Mouse (Mus musculus) MEL (cell line): ENCODE measurements at regions not wholly inside any gene's neighbourhood (a gene's known extent, or its start where the extent isn't known, plus 50 kb on each side); places are given as distances from the start of the nearest gene placed in this dataset.

ENCODE experiments used
- DNase-seq: peaks from one replicate; pipeline ENCODE4 v3.0.0; 2011; ENCODE audit warnings: low read depth, low spot score
- H3K27ac ChIP-seq: 2 replicates; pipeline ENCODE4 v1.5.1; 2012; ENCODE audit warnings: low read depth, mild to moderate bottlenecking, control low read depth, low read length, moderate library complexity; ENCODE audit not compliant: control insufficient read depth
- H3K27me3 ChIP-seq, 2 experiments: fragments of 150-350 bp in 1 of 2; sonication (generic) in 1 of 2; 2 replicates each; pipeline ENCODE4 v1.6.1; 2012; ENCODE audit warnings: low read length in 2 of 2, mild to moderate bottlenecking in 2 of 2, improper control_type of control experiment in 1 of 2, moderate library complexity in 1 of 2; ENCODE audit not compliant: insufficient read depth in 2 of 2, control insufficient read depth in 1 of 2
- H3K36me3 ChIP-seq, 2 experiments: 2 replicates each; pipeline ENCODE4 v1.6.1; 2012 to 2014; ENCODE audit warnings: low read length in 2 of 2, improper control_type of control experiment in 1 of 2, inconsistent platforms in 1 of 2, mild to moderate bottlenecking in 1 of 2; ENCODE audit not compliant: insufficient read depth in 2 of 2, control insufficient read depth in 1 of 2
- H3K4me1 ChIP-seq, 2 experiments: fragments of 150-350 bp in 1 of 2; sonication (generic) in 1 of 2; 2 replicates each; pipeline ENCODE4 v1.6.1; 2012; ENCODE audit warnings: low read length in 2 of 2, improper control_type of control experiment in 1 of 2, mild to moderate bottlenecking in 1 of 2; ENCODE audit not compliant: insufficient read depth in 2 of 2, control insufficient read depth in 1 of 2
- H3K4me3 ChIP-seq, 2 experiments: fragments of 150-350 bp in 1 of 2; sonication (generic) in 1 of 2; 2 replicates each; pipeline ENCODE4 v1.5.1; 2012; ENCODE audit warnings: low read depth in 2 of 2, low read length in 2 of 2, mild to moderate bottlenecking in 2 of 2, moderate library complexity in 2 of 2, control low read depth in 1 of 2, improper control_type of control experiment in 1 of 2; ENCODE audit not compliant: control insufficient read depth in 1 of 2, insufficient read depth in 1 of 2
- H3K79me2 ChIP-seq: 2 replicates; pipeline ENCODE4 v1.6.1; 2012; ENCODE audit warnings: mild to moderate bottlenecking, low read length, moderate library complexity; ENCODE audit not compliant: control insufficient read depth, poor library complexity, insufficient read depth
- H3K9ac ChIP-seq: 2 replicates; pipeline ENCODE4 v1.6.1; 2012; ENCODE audit warnings: low read depth, mild to moderate bottlenecking, control low read depth, low read length, moderate library complexity; ENCODE audit not compliant: control insufficient read depth, poor library complexity, severe bottlenecking
- H3K9me3 ChIP-seq: fragments of 150-350 bp; sonication (generic); replicated peaks from 2 replicates; pipeline ENCODE4 v1.6.1; 2012; ENCODE audit warnings: mild to moderate bottlenecking, low read length, improper control_type of control experiment, moderate library complexity; ENCODE audit not compliant: insufficient read depth
- CHD1 ChIP-seq: IDR thresholded peaks from 2 replicates; pipeline ENCODE4 v1.6.1; 2012; ENCODE audit warnings: low read depth, mild to moderate bottlenecking, inconsistent platforms, low read length, improper control_type of control experiment
- CTCF ChIP-seq, 3 experiments: IDR thresholded peaks in 2 of 3; conservative IDR thresholded peaks in 1 of 3; 2 replicates each; pipeline ENCODE4 v1.5.1; 2011 to 2012; ENCODE audit warnings: low read length in 3 of 3, low read depth in 2 of 3, mild to moderate bottlenecking in 2 of 3, improper control_type of control experiment in 1 of 3, inconsistent platforms in 1 of 3, mixed read lengths in 1 of 3, moderate library complexity in 1 of 3; ENCODE audit not compliant: control insufficient read depth in 1 of 3, insufficient read depth in 1 of 3, poor library complexity in 1 of 3, severe bottlenecking in 1 of 3
- ELF1 ChIP-seq: IDR thresholded peaks from 2 replicates; pipeline ENCODE4 v1.6.1; 2014; ENCODE audit warnings: low read depth, mild to moderate bottlenecking, inconsistent platforms, low read length, improper control_type of control experiment, moderate library complexity
- EP300 ChIP-seq, 2 experiments: IDR thresholded peaks; 2 replicates each; pipeline ENCODE4 v1.6.1; 2011; ENCODE audit warnings: improper control_type of control experiment in 2 of 2, low read length in 2 of 2, low read depth in 1 of 2, mild to moderate bottlenecking in 1 of 2
- GATA1 ChIP-seq: IDR thresholded peaks from 2 replicates; pipeline ENCODE4 v1.6.1; 2011; ENCODE audit warnings: low read depth, low read length, improper control_type of control experiment
- KAT2A ChIP-seq: conservative IDR thresholded peaks from 2 replicates; pipeline ENCODE4 v1.6.1; 2012; ENCODE audit warnings: low read depth, low read length, improper control_type of control experiment, inconsistent platforms
- MAFK ChIP-seq: IDR thresholded peaks from 2 replicates; pipeline ENCODE4 v1.6.1; 2011; ENCODE audit warnings: low read depth, mild to moderate bottlenecking, low read length, improper control_type of control experiment, borderline replicate concordance
- MAX ChIP-seq: IDR thresholded peaks from 2 replicates; pipeline ENCODE4 v1.6.1; 2011; ENCODE audit warnings: low read length, improper control_type of control experiment
- MAZ ChIP-seq: IDR thresholded peaks from 2 replicates; pipeline ENCODE4 v1.6.1; 2012; ENCODE audit warnings: low read depth, mild to moderate bottlenecking, inconsistent platforms, low read length, improper control_type of control experiment
- MXI1 ChIP-seq: IDR thresholded peaks from 2 replicates; pipeline ENCODE4 v1.6.1; 2011; ENCODE audit warnings: mild to moderate bottlenecking, low read depth, low read length, improper control_type of control experiment
- MYB ChIP-seq: IDR thresholded peaks from 2 replicates; pipeline ENCODE4 v1.6.1; 2011; ENCODE audit warnings: mild to moderate bottlenecking, low read depth, low read length, improper control_type of control experiment
- POLR2A ChIP-seq, 2 experiments: IDR thresholded peaks; 2 replicates each; pipeline ENCODE4 v1.6.1; 2011 to 2012; ENCODE audit warnings: low read length in 2 of 2, mild to moderate bottlenecking in 2 of 2, control low read depth in 1 of 2, improper control_type of control experiment in 1 of 2, low read depth in 1 of 2, moderate library complexity in 1 of 2; ENCODE audit not compliant: control insufficient read depth in 1 of 2, insufficient read depth in 1 of 2, poor library complexity in 1 of 2
- POLR2AphosphoS5 ChIP-seq: IDR thresholded peaks from 2 replicates; pipeline ENCODE4 v1.6.1; 2012; ENCODE audit warnings: low read depth, borderline replicate concordance, mild to moderate bottlenecking, inconsistent platforms, low read length, moderate library complexity, mixed read lengths
- RAD21 ChIP-seq: IDR thresholded peaks from 2 replicates; pipeline ENCODE4 v1.6.1; 2011; ENCODE audit warnings: mild to moderate bottlenecking, low read depth, low read length, improper control_type of control experiment
- SIN3A ChIP-seq: IDR thresholded peaks from 2 replicates; pipeline ENCODE4 v1.6.1; 2012; ENCODE audit warnings: low read length, improper control_type of control experiment, inconsistent platforms
- SMC3 ChIP-seq: IDR thresholded peaks from 2 replicates; pipeline ENCODE4 v1.6.1; 2011; ENCODE audit warnings: low read depth, low read length, improper control_type of control experiment
- TBP ChIP-seq: IDR thresholded peaks from 2 replicates; pipeline ENCODE4 v1.8.0; 2011; ENCODE audit warnings: low read depth, low read length, improper control_type of control experiment
- USF1 ChIP-seq: IDR thresholded peaks from 2 replicates; pipeline ENCODE4 v1.6.1; 2014; ENCODE audit warnings: low read depth, mild to moderate bottlenecking, inconsistent platforms, low read length, improper control_type of control experiment, moderate library complexity
- ZC3H11A ChIP-seq: IDR thresholded peaks from 2 replicates; pipeline ENCODE4 v1.6.1; 2012; ENCODE audit warnings: low read depth, mild to moderate bottlenecking, inconsistent platforms, low read length, improper control_type of control experiment
- ZKSCAN1 ChIP-seq: IDR thresholded peaks from 2 replicates; pipeline ENCODE4 v1.6.1; 2012; ENCODE audit warnings: low read depth, mild to moderate bottlenecking, inconsistent platforms, low read length, improper control_type of control experiment, moderate library complexity
- ZNF384 ChIP-seq: IDR thresholded peaks from 2 replicates; pipeline ENCODE4 v1.6.1; 2012; ENCODE audit warnings: low read depth, mild to moderate bottlenecking, inconsistent platforms, low read length, improper control_type of control experiment

- Histone ChIP-seq H3K27ac (no peak overlapping the region), H3K4me1 (no peaks in the 10 kb centered on the region), H3K27me3 (no peaks in the 10 kb centered on the region), H3K4me3 (no peak overlapping the region), H3K79me2 (no peaks in the 10 kb centered on the region), H3K9ac (no peak overlapping the region), H3K36me3 (no peaks in the 10 kb centered on the region), H3K9me3 (no peaks in the 10 kb centered on the region)
- TF ChIP-seq ZC3H11A (no peak), TBP (no peak), POLR2A (IDR thresholded peaks at IDR 0.05; ENCODE audit: control insufficient read depth in 1 of 2, insufficient read depth in 1 of 2, low read depth in 1 of 2, low read length in 2 of 2, poor library complexity in 1 of 2) (no peak), MXI1 (no peak), RAD21 (no peak), SIN3A (no peak), ZNF384 (no peak), CHD1 (no peak), GATA1 (no peak), CTCF (IDR thresholded peaks at IDR 0.05 in 2 of 3, conservative IDR thresholded peaks at IDR 0.05 in 1 of 3; ENCODE audit: control insufficient read depth in 1 of 3, insufficient read depth in 1 of 3, low read depth in 2 of 3, low read length in 3 of 3, poor library complexity in 1 of 3, severe bottlenecking in 1 of 3) (no peak), KAT2A (no peak), USF1 (no peak), MYB (no peak), MAFK (no peak), MAZ (no peak), POLR2AphosphoS5 (no peak), EP300 (IDR thresholded peaks at IDR 0.05; ENCODE audit: low read depth in 1 of 2, low read length in 2 of 2) (no peak), MAX (no peak)
- no peak for DNase-seq
These were observed 63.1 kb upstream of the Cep295 start for GRCm38 (mm10) chr9:15420677-15421076.

- no peak for DNase-seq
- Histone ChIP-seq H3K79me2 (no peaks in the 10 kb centered on the region), H3K36me3 (no peaks in the 10 kb centered on the region), H3K4me1 (no peaks in the 10 kb centered on the region), H3K27ac (no peak overlapping the region), H3K9ac (no peak overlapping the region), H3K27me3 (no peaks in the 10 kb centered on the region), H3K4me3 (no peak overlapping the region), H3K9me3 (no peaks in the 10 kb centered on the region)
- TF ChIP-seq SMC3 (no peak), CHD1 (no peak), CTCF (IDR thresholded peaks at IDR 0.05 in 2 of 3, conservative IDR thresholded peaks at IDR 0.05 in 1 of 3; ENCODE audit: control insufficient read depth in 1 of 3, insufficient read depth in 1 of 3, low read depth in 2 of 3, low read length in 3 of 3, poor library complexity in 1 of 3, severe bottlenecking in 1 of 3) (no peak), MYB (no peak), ZKSCAN1 (no peak), ELF1 (no peak), RAD21 (no peak), MAZ (no peak), MAFK (no peak)
These were observed 64.3 kb upstream of the Cep295 start for GRCm38 (mm10) chr9:15421864-15422263.
